Mouse (Mus musculus) ES-E14 (cell line): ENCODE measurements at regions not wholly inside any gene's neighbourhood (a gene's known extent, or its start where the extent isn't known, plus 50 kb on each side); places are given as distances from the start of the nearest gene placed in this dataset.

Experiments used
- CHD2 ChIP-seq: IDR thresholded peaks from 2 replicates; pipeline ENCODE4 v1.6.1; 2014; ENCODE audit warnings: mild to moderate bottlenecking, low read depth, low read length, inconsistent platforms
- HCFC1 ChIP-seq: IDR thresholded peaks from 2 replicates; pipeline ENCODE4 v1.6.1; 2012; ENCODE audit warnings: low read length, inconsistent platforms, borderline replicate concordance; ENCODE audit not compliant: insufficient read depth
- MAFK ChIP-seq: IDR thresholded peaks from 2 replicates; pipeline ENCODE4 v1.6.1; 2014; ENCODE audit warnings: mild to moderate bottlenecking, low read depth, low read length, inconsistent platforms; ENCODE audit not compliant: insufficient read depth
- ZC3H11A ChIP-seq: IDR thresholded peaks from 2 replicates; pipeline ENCODE4 v1.6.1; 2012; ENCODE audit warnings: low read depth, mild to moderate bottlenecking, inconsistent platforms, low read length, borderline replicate concordance
- ZNF384 ChIP-seq: IDR thresholded peaks from 2 replicates; pipeline ENCODE4 v1.6.1; 2012; ENCODE audit warnings: low read depth, low read length, inconsistent platforms

DNA sequence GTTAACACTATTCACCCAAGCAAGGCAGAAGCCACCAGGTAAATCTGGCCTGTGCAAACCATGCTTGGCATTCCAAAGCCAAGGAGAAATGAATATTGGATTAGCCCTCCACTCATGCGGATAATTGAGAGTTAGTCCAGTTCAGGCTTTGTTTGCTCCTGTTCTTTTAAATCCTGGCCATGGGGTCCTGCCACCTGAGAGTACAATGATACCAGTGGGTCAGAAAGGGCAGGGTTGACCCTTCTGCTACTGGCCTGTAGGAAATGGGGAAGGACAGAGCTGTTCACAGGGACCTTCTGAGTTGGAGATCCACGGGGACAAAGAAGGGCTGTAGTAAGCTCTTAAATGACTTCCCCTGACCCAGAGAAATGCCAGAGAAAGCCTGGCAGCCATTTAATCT is 279.9 kb downstream of the Rps6kc1 start:
- TF ChIP-seq CHD2 = no peak
- no peak for TF ChIP-seq ZC3H11A
- no peak for TF ChIP-seq HCFC1
- TF ChIP-seq ZNF384 = no peak
- TF ChIP-seq MAFK = no peak
